Mouse (Mus musculus): Measurements from ENCODE around the gene Sowahc. TPM values are rescaled to one million over a fixed set of nuclear protein-coding genes. Genes with fewer than 3 reads are reported as not detected.

Gene Sowahc
- polyA plus RNA-seq (2014; fragmentation: Nextera tagmentation; extraction: Ambion mirVana) = 10.2 and 11.0 TPM in 2 replicates

DNA sequence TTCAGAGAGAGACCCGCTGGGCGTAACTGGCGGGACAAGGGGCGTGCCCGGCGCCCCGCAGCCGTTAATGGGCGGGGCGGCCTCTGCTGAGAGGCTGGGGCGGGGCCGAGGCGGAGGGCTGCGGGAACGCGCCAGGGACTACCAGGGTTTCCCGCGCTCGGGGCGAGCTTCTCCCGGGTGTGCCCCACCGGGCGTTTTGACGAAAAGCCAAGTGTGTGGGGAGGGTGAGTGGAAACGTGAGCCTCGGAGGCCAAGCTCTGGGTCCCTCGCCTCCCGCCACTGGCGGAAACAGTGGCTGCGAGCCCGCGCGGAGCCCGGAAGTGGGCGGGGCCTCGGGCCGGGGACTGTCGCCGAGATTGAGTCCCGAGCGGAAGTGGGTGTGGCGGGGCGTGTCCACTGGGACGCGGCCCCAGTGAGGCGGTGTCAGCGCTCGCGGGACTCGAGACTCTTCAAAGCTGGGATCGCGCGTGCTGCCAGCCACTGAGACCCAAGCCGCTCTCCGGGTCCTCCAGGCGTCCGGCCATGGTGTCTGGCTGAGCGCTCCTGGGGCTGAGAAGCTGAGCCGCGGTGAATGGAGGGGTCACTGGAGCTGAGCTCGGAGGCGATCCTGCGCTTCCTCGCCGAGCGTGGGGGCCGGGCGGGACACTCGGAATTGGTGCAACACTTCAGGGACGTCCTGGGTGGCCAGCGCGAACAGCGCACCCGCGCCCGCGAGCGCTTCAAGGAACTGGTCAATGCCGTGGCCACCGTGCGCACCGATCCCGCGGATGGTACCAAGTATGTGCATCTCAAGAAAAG lies at the start of gene Sowahc, which contains the start of gene Sept10:
Gene Sowahc, plus strand, starts transcription at position 481 of the 798 bp plus-strand sequence.
Gene Sept10, minus strand, starts transcription at position 375 of the 798 bp plus-strand sequence.
- under 1% methylated on average over 84 of the region's 84 CpGs for WGBS
- Histone ChIP-seq H3K27ac (replicated peaks; ENCODE audit: low read depth, low read length) (peak within 1 kb of the TSS; percentile 89), H3K36me3 (ENCODE audit: control insufficient read depth, insufficient read depth, low read length) (no peaks in the 10 kb centered on the region), H3K4me1 (ENCODE audit: control insufficient read depth, insufficient read depth, low read length) (no peaks in the 10 kb centered on the region), H3K4me3 (ENCODE audit: low read depth, low read length) (peak within 1 kb of the TSS; percentile 83), H3K27me3 (ENCODE audit: control insufficient read depth, insufficient read depth, low read length) (no peaks in the 10 kb centered on the region), H3K9ac (ENCODE audit: low read length) (peak within 1 kb of the TSS; percentile 93), H3K4me2 (ENCODE audit: low read depth, severe bottlenecking) (peak within 1 kb of the TSS; percentile 95), H3K9me3 (ENCODE audit: control insufficient read depth, low read length) (no peaks in the 10 kb centered on the region)
- ATAC-seq (ENCODE audit: insufficient number of reproducible peaks, low FRiP score, low TSS enrichment, low read depth) (peak; percentile 94), DNase-seq (ENCODE audit: low spot score) (peak; percentile 98)

- Histone ChIP-seq H3K27ac (replicated peaks; ENCODE audit: low read depth, low read length) (no peak overlapping the region), H3K9ac (ENCODE audit: low read length) (no peak overlapping the region), H3K4me2 (ENCODE audit: low read depth, severe bottlenecking) (no peak overlapping the region), H3K36me3 (ENCODE audit: control insufficient read depth, insufficient read depth, low read length) (peaks cover 2% of the 10 kb centered on the region; the same call in 1 of the 2 replicates), H3K4me1 (ENCODE audit: control insufficient read depth, insufficient read depth, low read length) (no peaks in the 10 kb centered on the region), H3K27me3 (ENCODE audit: control insufficient read depth, insufficient read depth, low read length) (no peaks in the 10 kb centered on the region), H3K9me3 (ENCODE audit: control insufficient read depth, low read length) (no peaks in the 10 kb centered on the region), H3K4me3 (ENCODE audit: low read depth, low read length) (no peak overlapping the region)
- WGBS = 86% methylated on average over 1 of the region's 1 CpGs
- ATAC-seq (ENCODE audit: insufficient number of reproducible peaks, low FRiP score, low TSS enrichment, low read depth) = no peak
- no peak for DNase-seq (ENCODE audit: low spot score)
These were observed 49.2 kb upstream of the Sowahc start for GRCm38 (mm10) chr10:59172539-59172938.

DNA sequence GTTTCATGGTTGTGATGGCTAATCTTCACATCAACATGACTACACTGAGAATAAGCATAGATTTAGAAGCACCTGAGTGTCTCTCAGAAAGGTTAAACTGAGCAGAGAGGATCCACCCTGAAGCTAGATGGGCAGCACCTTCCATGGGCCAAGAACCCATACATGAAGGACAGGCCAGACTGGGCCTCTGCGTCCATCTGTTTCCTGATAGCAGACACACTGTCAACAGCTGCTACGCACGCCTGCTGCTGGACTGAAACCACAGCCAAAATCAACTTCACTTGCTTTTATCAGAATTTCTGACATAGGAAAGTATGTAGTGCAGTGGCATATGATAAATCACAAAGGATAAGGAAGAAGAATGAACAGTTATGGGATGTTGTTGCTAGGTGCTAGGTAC lies 42.1 kb upstream of the Sowahc start:
- DNase-seq (ENCODE audit: low spot score) = no peak
- no peak for ATAC-seq (ENCODE audit: insufficient number of reproducible peaks, low FRiP score, low TSS enrichment, low read depth)
- WGBS = 88% methylated on average over 3 of the region's 3 CpGs

GRCm38 (mm10) chr10:59182306-59182705 lies 39.4 kb upstream of the Sowahc start:
- Histone ChIP-seq H3K9ac (ENCODE audit: low read length) (no peak overlapping the region), H3K27ac (replicated peaks; ENCODE audit: low read depth, low read length) (no peak overlapping the region), H3K4me2 (ENCODE audit: low read depth, severe bottlenecking) (no peak overlapping the region), H3K27me3 (ENCODE audit: control insufficient read depth, insufficient read depth, low read length) (no peaks in the 10 kb centered on the region), H3K4me1 (ENCODE audit: control insufficient read depth, insufficient read depth, low read length) (no peaks in the 10 kb centered on the region), H3K36me3 (ENCODE audit: control insufficient read depth, insufficient read depth, low read length) (no peaks in the 10 kb centered on the region), H3K9me3 (ENCODE audit: control insufficient read depth, low read length) (no peaks in the 10 kb centered on the region), H3K4me3 (ENCODE audit: low read depth, low read length) (no peak overlapping the region)
- DNase-seq (ENCODE audit: low spot score) = no peak
- ATAC-seq (ENCODE audit: insufficient number of reproducible peaks, low FRiP score, low TSS enrichment, low read depth) = no peak
- 75% methylated on average over 3 of the region's 3 CpGs for WGBS

More for the DNA sequence above, 42.1 kb upstream of the Sowahc start:
- Histone ChIP-seq H3K4me1 (ENCODE audit: control insufficient read depth, insufficient read depth, low read length) (no peaks in the 10 kb centered on the region), H3K9me3 (ENCODE audit: control insufficient read depth, low read length) (no peaks in the 10 kb centered on the region), H3K27me3 (ENCODE audit: control insufficient read depth, insufficient read depth, low read length) (no peaks in the 10 kb centered on the region), H3K36me3 (ENCODE audit: control insufficient read depth, insufficient read depth, low read length) (peaks cover 2% of the 10 kb centered on the region; the same call in 1 of the 2 replicates), H3K4me2 (ENCODE audit: low read depth, severe bottlenecking) (no peak overlapping the region), H3K27ac (replicated peaks; ENCODE audit: low read depth, low read length) (no peak overlapping the region), H3K9ac (ENCODE audit: low read length) (no peak overlapping the region), H3K4me3 (ENCODE audit: low read depth, low read length) (no peak overlapping the region)

DNA sequence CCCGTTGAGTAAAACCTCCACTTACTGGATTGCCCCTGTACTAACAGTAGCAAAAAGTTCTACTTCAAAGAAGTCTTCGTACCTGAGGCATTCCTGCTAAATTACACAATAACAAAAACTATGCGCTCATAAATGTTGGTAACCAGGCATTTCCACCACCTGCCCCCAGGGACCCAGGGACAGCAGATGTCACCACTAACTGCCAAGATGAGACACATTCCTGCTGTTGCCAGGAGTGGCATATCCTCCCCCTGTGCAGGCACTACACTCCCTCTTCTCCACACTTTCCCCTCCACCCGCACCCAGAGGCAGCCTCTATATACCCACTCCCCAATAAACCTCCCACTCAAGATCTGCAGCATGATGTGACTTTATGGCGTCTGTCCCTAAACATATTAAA lies 26.9 kb upstream of the Sowahc start:
- Histone ChIP-seq H3K36me3 (ENCODE audit: control insufficient read depth, insufficient read depth, low read length) (0 out of 2 replicates have a peak, but pooled peaks cover 2% of the 10 kb centered on the region), H3K4me3 (ENCODE audit: low read depth, low read length) (no peak overlapping the region), H3K4me1 (ENCODE audit: control insufficient read depth, insufficient read depth, low read length) (peaks cover 3% of the 10 kb centered on the region; the same call in 1 of the 2 replicates), H3K4me2 (ENCODE audit: low read depth, severe bottlenecking) (no peak overlapping the region), H3K9ac (ENCODE audit: low read length) (no peak overlapping the region), H3K27me3 (ENCODE audit: control insufficient read depth, insufficient read depth, low read length) (no peaks in the 10 kb centered on the region), H3K27ac (replicated peaks; ENCODE audit: low read depth, low read length) (no peak overlapping the region), H3K9me3 (ENCODE audit: control insufficient read depth, low read length) (no peaks in the 10 kb centered on the region)
- peak; percentile 25 for DNase-seq (ENCODE audit: low spot score)
- no peak for ATAC-seq (ENCODE audit: insufficient number of reproducible peaks, low FRiP score, low TSS enrichment, low read depth)
- 70% methylated on average over 5 of the region's 5 CpGs for WGBS

GRCm38 (mm10) chr10:59196763-59197162 lies 25.0 kb upstream of the Sowahc start:
- H3K27ac ChIP-seq (replicated peaks; ENCODE audit: low read depth, low read length) = no peak overlapping the region
- H3K4me1 ChIP-seq (ENCODE audit: control insufficient read depth, insufficient read depth, low read length) = peaks cover 3% of the 10 kb centered on the region; the same call in 1 of the 2 replicates
- H3K9ac ChIP-seq (ENCODE audit: low read length) = no peak overlapping the region
- no peaks in the 10 kb centered on the region for H3K9me3 ChIP-seq (ENCODE audit: control insufficient read depth, low read length)
- no peaks in the 10 kb centered on the region for H3K36me3 ChIP-seq (ENCODE audit: control insufficient read depth, insufficient read depth, low read length)
- H3K4me2 ChIP-seq (ENCODE audit: low read depth, severe bottlenecking) = no peak overlapping the region
- no peak for DNase-seq (ENCODE audit: low spot score)
- H3K4me3 ChIP-seq (ENCODE audit: low read depth, low read length) = no peak overlapping the region
- no peaks in the 10 kb centered on the region for H3K27me3 ChIP-seq (ENCODE audit: control insufficient read depth, insufficient read depth, low read length)
- 87% methylated on average over 3 of the region's 3 CpGs for WGBS
- no peak for ATAC-seq (ENCODE audit: insufficient number of reproducible peaks, low FRiP score, low TSS enrichment, low read depth)

GRCm38 (mm10) chr10:59200011-59200410 lies 21.7 kb upstream of the Sowahc start:
- Histone ChIP-seq H3K36me3 (ENCODE audit: control insufficient read depth, insufficient read depth, low read length) (no peaks in the 10 kb centered on the region), H3K27ac (replicated peaks; ENCODE audit: low read depth, low read length) (no peak overlapping the region)
- ATAC-seq (ENCODE audit: insufficient number of reproducible peaks, low FRiP score, low TSS enrichment, low read depth) = no peak

GRCm38 (mm10) chr10:59220824-59221472 lies 805 bp upstream of the Sowahc start:
- WGBS = 2% methylated on average over 39 of the region's 39 CpGs
- Histone ChIP-seq H3K27me3 (ENCODE audit: control insufficient read depth, insufficient read depth, low read length) (no peaks in the 10 kb centered on the region), H3K27ac (replicated peaks; ENCODE audit: low read depth, low read length) (peak overlapping the region; percentile 89), H3K9ac (ENCODE audit: low read length) (peak overlapping the region; percentile 93), H3K4me3 (ENCODE audit: low read depth, low read length) (peak overlapping the region; percentile 83), H3K36me3 (ENCODE audit: control insufficient read depth, insufficient read depth, low read length) (no peaks in the 10 kb centered on the region), H3K4me1 (ENCODE audit: control insufficient read depth, insufficient read depth, low read length) (no peaks in the 10 kb centered on the region), H3K9me3 (ENCODE audit: control insufficient read depth, low read length) (no peaks in the 10 kb centered on the region), H3K4me2 (ENCODE audit: low read depth, severe bottlenecking) (peak overlapping the region; percentile 95)
- ATAC-seq (ENCODE audit: insufficient number of reproducible peaks, low FRiP score, low TSS enrichment, low read depth) (no peak), DNase-seq (ENCODE audit: low spot score) (no peak)

More at GRCm38 (mm10) chr10:59200011-59200410, 21.7 kb upstream of the Sowahc start:
- H3K4me2 ChIP-seq (ENCODE audit: low read depth, severe bottlenecking) = no peak overlapping the region
- no peaks in the 10 kb centered on the region for H3K9me3 ChIP-seq (ENCODE audit: control insufficient read depth, low read length)
- no peaks in the 10 kb centered on the region for H3K27me3 ChIP-seq (ENCODE audit: control insufficient read depth, insufficient read depth, low read length)
- no peak overlapping the region for H3K4me3 ChIP-seq (ENCODE audit: low read depth, low read length)
- H3K9ac ChIP-seq (ENCODE audit: low read length) = no peak overlapping the region
- H3K4me1 ChIP-seq (ENCODE audit: control insufficient read depth, insufficient read depth, low read length) = peaks cover 3% of the 10 kb centered on the region; the same call in 1 of the 2 replicates
- no peak for DNase-seq (ENCODE audit: low spot score)

All from limb, embryonic 11.5 days (tissue).